Comparison of ENCODE assay signal across 8 mouse cellular contexts in the genomic region with DNA sequence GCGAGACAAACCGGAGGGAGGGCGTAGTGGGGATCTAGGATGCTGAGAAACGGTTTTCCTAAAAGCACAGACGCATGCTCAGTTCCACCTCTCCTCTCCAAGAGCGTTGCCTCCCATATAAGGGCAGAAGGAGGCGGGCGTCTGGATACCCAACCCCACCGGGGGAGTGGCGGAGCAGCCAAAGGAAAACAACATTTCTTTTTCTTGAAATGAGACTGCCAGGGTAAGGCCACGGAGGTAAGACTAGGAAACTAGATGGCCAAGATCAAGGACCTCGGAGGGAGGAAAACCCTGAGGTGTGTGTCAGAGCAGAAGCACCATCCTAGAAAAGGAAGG. TPM values are rescaled to one million over a fixed set of nuclear protein-coding genes. Genes with fewer than 3 reads are reported as not detected.
DNase-seq lines count a peak whose midpoint lies in the region; ATAC-seq lines count a peak whose summit lies in the region.

No protein-coding gene starts in this region.

- ATAC-seq in inflammation-experienced regulatory T-cells, adult 6 months = peak; percentile 67
- no peak for ATAC-seq in monocyte, adult 5-6 weeks (replicated peaks; ENCODE audit: insufficient number of reproducible peaks, low FRiP score, low TSS enrichment, poor library complexity, severe bottlenecking)

- peak; percentile 56 to 57 for DNase-seq in adrenal gland, adult 18-20 months (ENCODE audit: low spot score in 2 of 2)
- peak; percentile 89 for DNase-seq in embryo, embryonic 10 days (ENCODE audit: low spot score)
- DNase-seq in gastrocnemius, postnatal 25 days = peak; percentile 78
- DNase-seq in left cerebral cortex, adult 8-10 months (ENCODE audit: low spot score in 2 of 2) = peak; percentile 66 to 83
- peak; percentile 75 to 81 for DNase-seq in lung, postnatal 4 days
- DNase-seq in right cerebral cortex, postnatal 14 days = peak; percentile 71

RNA-seq across cellular contexts. Expression of a gene that starts 38.1 kb away (rescaled TPM):
- 100 to 1,000 TPM; 164 to 320 TPM for total RNA-seq in adrenal gland, adult 18-20 months (2021)
- total RNA-seq in gastrocnemius, postnatal 25 days (2021) = 100 to 1,000 TPM; 228 to 279 TPM
- 10 to 100 TPM; 11.5 to 20.4 (median 18.7) TPM for polyA plus RNA-seq in inflammation-experienced regulatory T-cells, adult 6 months (2017; shearing (Covaris generic))
- 100 to 1,000 TPM; 110 to 123 (median 118) TPM for total RNA-seq in left cerebral cortex, adult 8-10 months (2022)
- total RNA-seq in monocyte, adult 5-6 weeks (2017) = 19.0 to 26.5 TPM (median 26.5 TPM) in 3 replicates

RNA-seq across cellular contexts. Expression of a gene that starts 41.6 kb away (rescaled TPM):
- total RNA-seq in adrenal gland, adult 18-20 months (2021) = 1 to 10 TPM; 5.4 to 7.7 TPM
- 1 to 10 TPM; 2.4 to 4.0 TPM for total RNA-seq in gastrocnemius, postnatal 25 days (2021)
- 1 to 10 TPM in 2 of 3 experiments, not detected in 1; 1.4 to 1.9 TPM for polyA plus RNA-seq in inflammation-experienced regulatory T-cells, adult 6 months (2017; shearing (Covaris generic))
- total RNA-seq in left cerebral cortex, adult 8-10 months (2022) = 10 to 100 TPM; 67.0 to 85.3 (median 71.8) TPM
- total RNA-seq in monocyte, adult 5-6 weeks (2017) = 0.39 to 0.57 TPM in 2 of 3 replicates, not detected in the other

RNA-seq across cellular contexts. Expression of a gene that starts 48.7 kb away (rescaled TPM):
- total RNA-seq in adrenal gland, adult 18-20 months (2021) = 1 to 10 TPM; 5.1 to 5.4 TPM
- 1 to 10 TPM; 1.5 to 6.5 TPM for total RNA-seq in gastrocnemius, postnatal 25 days (2021)
- polyA plus RNA-seq in inflammation-experienced regulatory T-cells, adult 6 months (2017; shearing (Covaris generic)) = not detected
- 1 to 10 TPM; 2.7 to 3.7 (median 3.1) TPM for total RNA-seq in left cerebral cortex, adult 8-10 months (2022)
- not detected in 3 replicates for total RNA-seq in monocyte, adult 5-6 weeks (2017)

RNA-seq across cellular contexts. Expression of a gene that starts 53.5 kb away (rescaled TPM):
- total RNA-seq in adrenal gland, adult 18-20 months (2021) = 10 to 100 TPM; 26.1 to 89.2 TPM
- 1,000 to 10,000 TPM; 1,104 to 3,330 TPM for total RNA-seq in gastrocnemius, postnatal 25 days (2021)
- 1 to 10 TPM in 2 of 3 experiments, not detected in 1; 1.7 to 1.9 TPM for polyA plus RNA-seq in inflammation-experienced regulatory T-cells, adult 6 months (2017; shearing (Covaris generic))
- total RNA-seq in left cerebral cortex, adult 8-10 months (2022) = 100 to 1,000 TPM; 157 to 185 (median 170) TPM
- not detected in 3 replicates for total RNA-seq in monocyte, adult 5-6 weeks (2017)

RNA-seq across cellular contexts. Expression of a gene that starts 54.5 kb away (rescaled TPM):
- 1 to 10 TPM; 1.7 to 3.4 TPM for total RNA-seq in adrenal gland, adult 18-20 months (2021)
- 100 to 1,000 TPM; 106 to 134 TPM for total RNA-seq in gastrocnemius, postnatal 25 days (2021)
- not detected for polyA plus RNA-seq in inflammation-experienced regulatory T-cells, adult 6 months (2017; shearing (Covaris generic))
- total RNA-seq in left cerebral cortex, adult 8-10 months (2022) = 1 to 10 TPM in 3 of 4 experiments, under 1 TPM in 1; 0.74 to 2.4 (median 1.9) TPM
- not detected in 3 replicates for total RNA-seq in monocyte, adult 5-6 weeks (2017)

Comparison
In these comparisons a context has a peak if more than half of its experiments do, and no peak if none do; other contexts are left out.
1. RNA of a gene that starts 41.6 kb away (total RNA-seq): 67.0 to 85.3 TPM in left cerebral cortex, adult 8-10 months; 5.4 to 7.7 TPM in adrenal gland, adult 18-20 months, 2.4 to 4.0 TPM in gastrocnemius, postnatal 25 days and 0.39 to 0.57 TPM in monocyte, adult 5-6 weeks; every median in the first group is over 4 times any median in the second.
2. Peak in every context shown above with its lines, with median percentiles within 50 percentile points of each other: DNase-seq.